In the genomic region with DNA sequence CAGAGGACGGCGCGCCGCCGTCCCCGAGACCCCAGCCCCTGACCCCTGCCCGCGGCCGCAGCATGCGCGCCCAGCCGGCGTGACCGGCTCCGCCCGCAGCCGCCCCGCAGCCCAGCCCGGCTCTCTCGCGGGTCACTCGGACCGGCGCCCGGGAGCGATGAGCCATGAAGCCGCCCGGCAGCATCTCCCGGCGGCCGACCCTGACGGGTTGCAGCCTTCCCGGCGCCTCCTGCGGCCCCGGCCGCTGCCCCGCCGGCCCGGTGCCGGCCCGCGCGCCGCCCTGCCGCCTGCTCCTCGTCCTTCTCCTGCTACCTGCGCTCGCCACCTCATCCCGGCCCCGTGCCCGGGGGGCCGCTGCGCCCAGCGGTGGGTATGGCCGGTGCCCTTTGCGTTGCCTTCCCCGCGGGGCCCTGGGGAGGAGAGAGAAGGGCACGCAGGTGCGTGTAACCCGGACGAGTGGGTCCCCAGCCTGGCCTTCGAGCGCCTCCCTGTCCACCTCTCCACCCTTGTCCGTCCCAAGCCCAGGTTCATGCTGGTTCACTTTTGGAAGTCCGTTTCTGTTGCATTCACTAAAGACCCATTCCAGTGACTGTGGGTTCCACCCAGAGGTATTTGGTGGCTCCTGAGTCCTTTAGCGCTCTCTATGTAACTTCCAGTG, we compare ENCODE assay signal across 8 mouse cellular contexts. TPM values are rescaled to one million over a fixed set of nuclear protein-coding genes. Genes with fewer than 3 reads are reported as not detected.
DNase-seq lines count a peak whose midpoint lies in the region; ATAC-seq and TF ChIP-seq lines count a peak whose summit lies in the region.

No protein-coding gene starts in this region.

- H3K4me1 ChIP-seq in lung, adult 2 months (ENCODE audit: control insufficient read depth, insufficient read depth, low read length) = 0 out of 2 replicates have a peak, but pooled peaks cover 2% of the 10 kb centered on the region
- peaks cover 8% of the 10 kb centered on the region; the same call in 1 of the 2 replicates for H3K4me1 ChIP-seq in embryonic facial prominence, embryonic 13.5 days
- H3K4me1 ChIP-seq in hindbrain, embryonic 15.5 days (replicated peaks) = peaks cover 12% of the 10 kb centered on the region

- TF ChIP-seq POLR2A in lung, adult 2 months (IDR thresholded peaks at IDR 0.05; ENCODE audit: borderline replicate concordance, extremely low read depth, low read depth, low read length) = no peak

- peak overlapping the region; percentile 99 for H3K4me2 ChIP-seq in embryonic facial prominence, embryonic 13.5 days
- peak overlapping the region; percentile 96 for H3K4me2 ChIP-seq in hindbrain, embryonic 15.5 days

- no peak for TF ChIP-seq CTCF in lung, adult 2 months (IDR thresholded peaks at IDR 0.05; ENCODE audit: insufficient read depth, low read length)

- 1% methylated on average over 65 of the region's 68 CpGs for WGBS in lung, adult 2 months
- under 1% methylated on average over 32 of the region's 68 CpGs for WGBS in embryonic facial prominence, embryonic 13.5 days
- WGBS in hindbrain, embryonic 15.5 days = under 1% methylated on average over 43 of the region's 68 CpGs

- ATAC-seq in embryonic facial prominence, embryonic 13.5 days (ENCODE audit: insufficient number of reproducible peaks, insufficient read depth, low FRiP score, low TSS enrichment, low read depth) = no peak
- ATAC-seq in hindbrain, embryonic 15.5 days (ENCODE audit: low FRiP score, low read depth) = peak; percentile 76

- H3K36me3 ChIP-seq in embryonic facial prominence, embryonic 13.5 days = no peaks in the 10 kb centered on the region
- H3K36me3 ChIP-seq in hindbrain, embryonic 15.5 days = 0 out of 2 replicates have a peak, but pooled peaks cover 5% of the 10 kb centered on the region

- peak overlapping the region; percentile 49 for H3K4me3 ChIP-seq in lung, adult 2 months (replicated peaks; ENCODE audit: extremely low read depth, low read depth, low read length)
- peak overlapping the region; percentile 73 for H3K4me3 ChIP-seq in embryonic facial prominence, embryonic 13.5 days
- H3K4me3 ChIP-seq in hindbrain, embryonic 15.5 days = peak overlapping the region; percentile 95

- peaks cover 29% of the 10 kb centered on the region for H3K27me3 ChIP-seq in embryonic facial prominence, embryonic 13.5 days
- no peaks in the 10 kb centered on the region for H3K27me3 ChIP-seq in hindbrain, embryonic 15.5 days

- DNase-seq in lung, adult 2 months = no peak
- DNase-seq in lung, postnatal 25 days (ENCODE audit: low spot score) = no peak
- peak; percentile 36 to 53 for DNase-seq in adrenal gland, postnatal 36 days
- peak; percentile 17 for DNase-seq in mesoderm, embryonic 11.5 days (ENCODE audit: low read depth, low spot score)
- peak; percentile 21 for DNase-seq in yolk sac, embryonic 10.5 days (ENCODE audit: low spot score)
- no peak for DNase-seq in lung, postnatal 14 days

- no peaks in the 10 kb centered on the region for H3K9me3 ChIP-seq in embryonic facial prominence, embryonic 13.5 days
- no peaks in the 10 kb centered on the region for H3K9me3 ChIP-seq in hindbrain, embryonic 15.5 days

- H3K27ac ChIP-seq in embryonic facial prominence, embryonic 13.5 days = no peak overlapping the region
- H3K27ac ChIP-seq in hindbrain, embryonic 15.5 days (replicated peaks) = peak overlapping the region; percentile 85

- H3K9ac ChIP-seq in embryonic facial prominence, embryonic 13.5 days = peak overlapping the region; percentile 79
- H3K9ac ChIP-seq in hindbrain, embryonic 15.5 days = peak overlapping the region; percentile 91

RNA-seq across cellular contexts. Expression of a gene that starts 0.5 kb away (rescaled TPM):
- polyA plus RNA-seq in lung, adult 2 months (2012; rRNA removed) = 2.6 and 2.9 TPM in 2 replicates
- 10 to 100 TPM; 10.1 to 12.9 TPM for total RNA-seq in adrenal gland, postnatal 36 days (2021)
- polyA plus RNA-seq in embryonic facial prominence, embryonic 13.5 days (2015; fragmentation: Nextera tagmentation; extraction: Ambion mirVana) = 3.9 and 4.3 TPM in 2 replicates
- polyA plus RNA-seq in hindbrain, embryonic 15.5 days (2015; fragmentation: Nextera tagmentation; extraction: Ambion mirVana) = 13.6 and 16.5 TPM in 2 replicates

Comparison
In these comparisons a context has a peak if more than half of its experiments do, and no peak if none do; other contexts are left out.
1. DNase-seq: peak in adrenal gland, postnatal 36 days (2 of 2), mesoderm, embryonic 11.5 days (single experiment) and yolk sac, embryonic 10.5 days (single experiment); none in lung, adult 2 months (single experiment), lung, postnatal 25 days (single experiment) and lung, postnatal 14 days (single experiment).
2. Peak in every context shown above with its lines, with median percentiles within 50 percentile points of each other: H3K4me3 ChIP-seq.